Mouse (Mus musculus) neural tube, postnatal 0 days (tissue): ENCODE results near the gene Ppp1r1c. TPM values are rescaled to one million over a fixed set of nuclear protein-coding genes. Genes with fewer than 3 reads are reported as not detected.

Experiments
- polyA plus RNA-seq: library from polyadenylated mRNA; unstranded; fragments of >200 nt; fragmentation: Nextera tagmentation; extraction: Ambion mirVana; gene quantifications from 2 replicates; pipeline ENCODE4 v1.2.1, GENCODE M21; 2015

The Ppp1r1c gene
- polyA plus RNA-seq = 6.5 and 15.8 TPM in 2 replicates

DNA sequence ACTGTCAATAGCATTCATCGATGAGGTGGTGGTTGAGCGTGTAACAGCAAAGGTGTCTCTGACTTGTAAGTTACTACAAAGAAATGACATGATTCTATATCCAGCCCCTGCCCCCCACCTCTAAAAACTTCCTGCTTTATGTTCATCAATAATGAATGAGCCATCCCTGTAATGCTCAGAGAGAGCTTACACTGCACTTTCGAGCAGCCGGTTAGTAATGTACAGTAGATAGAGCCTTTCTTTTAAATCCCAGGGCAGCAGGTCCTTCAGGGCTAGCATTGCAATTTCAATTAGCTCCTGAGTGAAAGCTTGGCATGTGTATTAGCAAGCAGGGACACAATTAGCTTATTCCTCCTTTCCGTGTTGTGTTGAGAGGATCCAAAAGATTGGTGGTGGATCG, at the start of gene Ppp1r1c:
Ppp1r1c (plus strand) TSS at position 206 of the 400 bp plus-strand sequence.

Other genes with a start within 250 kb of the Ppp1r1c start
- 6.4 and 7.2 TPM in 2 replicates for gene Itprid2, start 72.4 kb upstream of the Ppp1r1c start, polyA plus RNA-seq